Mouse (Mus musculus) midbrain, embryonic 14.5 days (tissue): ENCODE measurements around the gene Zbbx. TPM values are rescaled to one million over a fixed set of nuclear protein-coding genes. Genes with fewer than 3 reads are reported as not detected.

Experiments used
- ATAC-seq: fragments of 200-750 bp; cut with Nextera tagmentation; 2 replicates; pipeline ENCODE4 v1.8.0; 2017; ENCODE audit warnings: moderate number of reproducible peaks, moderate library complexity; ENCODE audit not compliant: low FRiP score, low TSS enrichment
- DNase-seq: peaks from one replicate; pipeline ENCODE4 v3.0.0-alpha.2; 2015
- H3K27ac ChIP-seq: fragments of 300-500 bp; sonication (generic); replicated peaks from 2 replicates; pipeline ENCODE4 v1.5.1; 2014; ENCODE audit warnings: mild to moderate bottlenecking, low read depth, low read length, moderate library complexity
- H3K27me3 ChIP-seq: fragments of 300-500 bp; sonication (generic); 2 replicates; pipeline ENCODE4 v1.6.1; 2014; ENCODE audit warnings: low read length, control low read depth, mixed read lengths; ENCODE audit not compliant: control insufficient read depth, insufficient read depth
- H3K36me3 ChIP-seq: fragments of 300-500 bp; sonication (generic); 2 replicates; pipeline ENCODE4 v1.6.1; 2014; ENCODE audit warnings: low read length, control low read depth; ENCODE audit not compliant: control insufficient read depth, insufficient read depth
- H3K4me1 ChIP-seq: fragments of 300-500 bp; sonication (generic); 2 replicates; pipeline ENCODE4 v1.6.1; 2014; ENCODE audit warnings: mild to moderate bottlenecking, antibody characterized with exemption, low read length, control low read depth; ENCODE audit not compliant: control insufficient read depth, insufficient read depth
- H3K4me2 ChIP-seq: fragments of 300-500 bp; sonication (generic); 2 replicates; pipeline ENCODE4 v1.6.1; 2014; ENCODE audit warnings: mild to moderate bottlenecking, low read length, moderate library complexity
- H3K4me3 ChIP-seq: fragments of 300-500 bp; sonication (generic); replicated peaks from 2 replicates; pipeline ENCODE4 v1.5.1; 2014; ENCODE audit warnings: low read depth, low read length
- H3K9ac ChIP-seq: fragments of 300-500 bp; sonication (generic); replicated peaks from 2 replicates; pipeline ENCODE4 v1.6.1; 2014; ENCODE audit warnings: mild to moderate bottlenecking, low read length, moderate library complexity
- H3K9me3 ChIP-seq: fragments of 300-500 bp; sonication (generic); 2 replicates; pipeline ENCODE4 v1.6.1; 2016; ENCODE audit warnings: low read length, control low read depth, mixed read lengths; ENCODE audit not compliant: control insufficient read depth
- WGBS: fragments of 180-500 bp; shearing (Covaris S2); extraction: QIAGEN DNeasy Blood & Tissue Kit; methylation state at CpG from one replicate; pipeline ENCODE4 v1.1.7; 2014; 5-methylcytosine and 5-hydroxymethylcytosine counted together
- polyA plus RNA-seq: library from polyadenylated mRNA; unstranded; fragments of >200 nt; fragmentation: Nextera tagmentation; extraction: Ambion mirVana; gene quantifications from 2 replicates; pipeline ENCODE4 v1.2.1, GENCODE M21; 2014

The Zbbx gene
- polyA plus RNA-seq = 0.20 and 0.72 TPM in 2 replicates

DNA sequence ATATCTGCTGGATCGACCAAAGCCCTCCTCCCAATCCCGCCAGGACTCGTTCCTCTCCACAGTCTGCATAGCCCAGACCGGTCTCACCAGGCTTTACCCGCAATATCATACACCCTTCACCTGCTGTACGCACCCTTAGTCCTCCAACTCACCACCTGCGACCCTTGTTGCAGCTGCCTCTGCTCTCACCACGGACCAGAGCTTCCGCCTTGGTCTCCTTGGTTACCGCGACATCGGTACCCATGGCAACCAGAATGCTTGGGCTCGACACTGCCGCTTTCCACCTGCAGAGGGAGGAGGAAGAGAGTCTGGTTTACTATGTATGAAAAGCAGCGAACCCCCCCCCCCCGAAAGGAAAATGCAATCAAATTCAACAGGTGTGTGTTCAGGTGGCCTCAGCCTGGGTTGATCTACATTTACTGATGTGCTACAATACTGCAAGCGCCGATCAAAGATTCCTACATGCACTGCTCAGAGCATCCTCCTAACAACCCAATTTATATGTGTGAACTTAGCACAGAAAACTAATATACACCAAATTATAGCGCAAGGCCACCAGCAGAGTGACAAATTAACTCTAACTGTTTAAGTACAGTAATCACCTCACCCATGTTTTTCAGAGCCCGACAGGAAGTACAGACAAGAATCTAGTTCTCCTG, at the start of gene Zbbx:
Gene Zbbx (minus strand): TSS at position 197 of the 659 bp plus-strand sequence.
- no peaks in the 10 kb centered on the region for H3K4me1 ChIP-seq
- H3K9me3 ChIP-seq = no peaks in the 10 kb centered on the region
- no peaks in the 10 kb centered on the region for H3K27me3 ChIP-seq
- H3K4me2 ChIP-seq = peak within 1 kb of the TSS; percentile 68
- WGBS = 14% methylated on average over 20 of the region's 20 CpGs
- DNase-seq (peak; percentile 93), ATAC-seq (peak; percentile 96)
- H3K4me3 ChIP-seq = peak within 1 kb of the TSS; percentile 39
- no peak within 1 kb of the TSS; the same call in 1 of the 2 replicates for H3K9ac ChIP-seq
- H3K36me3 ChIP-seq = no peaks in the 10 kb centered on the region
- H3K27ac ChIP-seq = no peak within 1 kb of the TSS

DNA sequence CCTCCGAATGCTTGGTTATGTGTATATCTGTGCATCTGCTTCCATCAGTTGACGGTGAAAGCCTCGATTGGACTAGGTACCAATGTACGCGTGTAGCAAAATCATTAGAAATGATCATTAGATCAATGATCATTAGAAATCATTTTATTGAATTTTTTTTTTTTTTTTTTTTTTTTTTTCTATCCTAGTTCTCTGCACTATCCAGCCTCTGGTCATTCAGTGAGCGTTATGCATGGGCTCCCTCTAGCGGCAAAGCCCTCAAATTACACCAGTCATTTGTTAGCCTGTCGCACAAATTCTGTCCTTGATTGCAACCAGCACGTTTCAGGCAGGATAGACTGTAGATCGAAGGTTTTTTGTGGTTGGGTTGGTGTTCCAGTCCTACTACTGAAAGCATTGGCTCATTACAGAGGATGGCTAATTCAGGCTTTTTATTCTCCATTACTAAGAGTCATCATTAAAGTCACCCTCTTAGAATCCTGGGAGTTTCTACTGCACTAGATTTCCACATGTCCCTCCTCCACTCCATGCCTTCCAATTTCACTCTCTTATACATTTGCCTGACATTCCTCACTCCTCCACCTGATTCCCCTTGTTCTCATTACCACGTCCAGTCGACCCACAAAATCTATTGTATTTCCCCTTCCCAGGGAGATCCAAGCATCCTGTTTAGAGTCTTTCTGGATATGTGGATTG, 38.1 kb upstream of the Zbbx start:
- 39% methylated on average over 12 of the region's 12 CpGs for WGBS
- Histone ChIP-seq H3K27me3 (no peaks in the 10 kb centered on the region), H3K4me3 (no peak overlapping the region), H3K4me2 (no peak overlapping the region), H3K9ac (no peak overlapping the region), H3K9me3 (no peaks in the 10 kb centered on the region), H3K4me1 (no peaks in the 10 kb centered on the region), H3K36me3 (no peaks in the 10 kb centered on the region), H3K27ac (no peak overlapping the region)
- ATAC-seq = no peak; the same call in 1 of the 2 replicates
- DNase-seq = peak; percentile 80

DNA sequence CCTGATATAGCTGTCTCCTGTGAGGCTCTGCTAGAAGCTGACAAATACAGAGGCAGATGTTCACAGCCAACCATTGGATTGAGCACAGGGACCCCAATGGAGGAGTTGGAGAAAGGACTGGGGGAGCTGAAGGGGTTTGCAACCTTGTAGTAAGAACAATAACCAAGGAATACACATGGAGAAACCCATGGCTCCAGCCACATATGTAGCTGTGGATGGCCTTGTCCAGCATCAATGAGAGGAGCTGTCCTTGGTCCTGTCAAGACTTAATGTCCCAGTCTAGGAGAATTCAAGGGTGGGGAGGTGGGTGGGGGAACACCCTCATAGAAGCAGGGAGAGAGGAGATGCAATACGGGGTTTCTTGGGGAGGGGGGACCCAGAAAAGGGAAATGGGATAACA, 17.8 kb upstream of the Zbbx start:
- H3K4me2 ChIP-seq = no peak overlapping the region
- no peak for DNase-seq
- 81% methylated on average over 1 of the region's 1 CpGs for WGBS

DNA sequence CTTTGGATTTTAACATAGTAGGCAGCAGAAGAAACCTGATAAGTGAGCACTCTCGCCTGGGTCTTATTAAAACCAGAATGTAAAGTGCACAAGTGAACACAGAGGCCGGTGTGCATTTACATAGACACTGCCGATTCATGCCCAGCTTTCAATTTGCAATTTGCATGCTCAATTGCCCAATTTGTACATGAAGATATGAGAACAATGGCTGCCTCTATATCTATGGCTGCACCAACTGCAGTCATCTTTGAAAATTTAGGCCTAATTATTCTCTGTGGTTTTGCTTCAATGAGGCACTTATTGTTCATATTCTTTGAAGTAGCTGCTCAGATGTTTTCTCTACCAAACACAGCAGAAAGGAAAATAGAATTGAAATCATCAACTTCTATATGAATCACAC, 23.0 kb downstream of the Zbbx start:
- Histone ChIP-seq H3K27ac (no peak overlapping the region), H3K36me3 (no peaks in the 10 kb centered on the region), H3K27me3 (no peaks in the 10 kb centered on the region), H3K9me3 (no peaks in the 10 kb centered on the region), H3K4me1 (no peaks in the 10 kb centered on the region), H3K9ac (no peak overlapping the region), H3K4me2 (no peak overlapping the region), H3K4me3 (no peak overlapping the region)
- ATAC-seq (no peak), DNase-seq (peak; percentile 37)
- WGBS = 48% methylated on average over 3 of the region's 3 CpGs

More for the DNA sequence above, 17.8 kb upstream of the Zbbx start:
- H3K4me1 ChIP-seq = no peaks in the 10 kb centered on the region
- no peaks in the 10 kb centered on the region for H3K27me3 ChIP-seq
- H3K9me3 ChIP-seq = no peaks in the 10 kb centered on the region
- no peak overlapping the region for H3K9ac ChIP-seq
- no peak overlapping the region for H3K27ac ChIP-seq
- no peaks in the 10 kb centered on the region for H3K36me3 ChIP-seq
- no peak overlapping the region for H3K4me3 ChIP-seq
- no peak for ATAC-seq

DNA sequence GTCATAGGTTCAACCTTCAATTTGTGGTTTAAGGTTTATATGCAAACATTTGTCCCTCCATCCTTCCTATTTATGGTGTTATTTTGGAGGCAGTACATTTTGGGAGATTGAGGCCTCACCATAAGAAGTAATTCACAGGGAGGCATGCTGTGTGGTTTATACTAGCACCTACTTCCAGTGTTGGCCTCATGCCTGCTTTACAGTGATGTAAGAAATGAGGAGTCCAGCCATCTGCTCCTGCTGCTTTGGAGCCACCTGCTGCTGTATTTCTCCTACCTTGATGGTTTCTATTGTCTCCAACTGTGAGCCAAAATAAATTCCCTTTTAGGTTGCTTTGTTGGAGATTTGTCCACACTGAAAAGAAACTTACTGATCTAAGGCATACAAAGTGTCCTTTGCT, 60.0 kb downstream of the Zbbx start:
- no peak overlapping the region for H3K9ac ChIP-seq
- H3K4me1 ChIP-seq = no peaks in the 10 kb centered on the region
- H3K4me3 ChIP-seq = no peak overlapping the region
- H3K27ac ChIP-seq = no peak overlapping the region
- DNase-seq (no peak), ATAC-seq (no peak)
- no peaks in the 10 kb centered on the region for H3K9me3 ChIP-seq
- H3K27me3 ChIP-seq = no peaks in the 10 kb centered on the region
- no peak overlapping the region for H3K4me2 ChIP-seq
- no peaks in the 10 kb centered on the region for H3K36me3 ChIP-seq

DNA sequence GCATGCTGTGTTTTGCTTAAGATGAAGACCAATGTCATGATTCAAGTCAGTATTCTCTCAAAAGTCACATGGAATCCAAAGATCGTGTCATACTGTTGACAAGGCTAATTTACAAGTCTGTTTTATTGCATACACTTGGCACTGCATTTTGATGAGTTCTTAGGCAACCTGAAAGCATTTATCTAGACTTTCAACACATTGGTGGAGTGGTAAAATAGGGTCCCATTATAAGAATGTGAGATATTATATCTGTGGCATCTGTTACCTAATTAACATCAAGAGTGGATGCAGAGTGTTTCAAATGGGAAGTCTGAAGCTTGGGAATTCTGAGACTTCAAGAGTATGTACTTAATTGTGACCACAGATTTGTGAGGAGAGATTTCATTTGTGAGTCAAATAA, 79.1 kb downstream of the Zbbx start:
- 56% methylated on average over 1 of the region's 1 CpGs for WGBS
- H3K27me3 ChIP-seq = no peaks in the 10 kb centered on the region
- H3K27ac ChIP-seq = no peak overlapping the region
- H3K4me3 ChIP-seq = no peak overlapping the region
- H3K4me1 ChIP-seq = no peaks in the 10 kb centered on the region
- no peaks in the 10 kb centered on the region for H3K9me3 ChIP-seq
- H3K4me2 ChIP-seq = no peak overlapping the region
- no peaks in the 10 kb centered on the region for H3K36me3 ChIP-seq
- no peak; the same call in 1 of the 2 replicates for ATAC-seq
- H3K9ac ChIP-seq = no peak overlapping the region
- DNase-seq = no peak

DNA sequence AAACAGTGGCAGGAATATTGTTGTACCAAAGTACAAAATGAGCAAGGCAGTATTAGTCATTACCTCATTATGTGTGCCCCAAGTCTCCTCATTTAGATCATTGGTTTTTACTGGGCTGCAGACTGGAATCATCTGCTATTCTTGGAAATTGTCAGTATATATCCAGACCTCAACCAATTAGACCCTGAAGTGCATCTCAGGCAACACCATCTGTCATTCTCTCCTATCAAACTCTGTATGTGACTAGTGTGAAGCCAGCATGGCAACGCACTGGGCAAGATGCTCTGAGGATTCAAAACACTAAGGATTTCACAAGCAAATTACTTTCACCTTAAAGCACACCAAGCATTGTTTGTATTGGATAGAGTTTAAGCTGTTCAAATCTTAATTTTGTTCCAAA, 85.9 kb downstream of the Zbbx start:
- no peak overlapping the region for H3K9ac ChIP-seq
- H3K27me3 ChIP-seq = no peaks in the 10 kb centered on the region
- H3K4me1 ChIP-seq = no peaks in the 10 kb centered on the region
- ATAC-seq (no peak; the same call in 1 of the 2 replicates), DNase-seq (no peak)
- no peak overlapping the region for H3K27ac ChIP-seq
- H3K9me3 ChIP-seq = no peaks in the 10 kb centered on the region
- H3K4me2 ChIP-seq = no peak overlapping the region
- no peak overlapping the region for H3K4me3 ChIP-seq
- H3K36me3 ChIP-seq = no peaks in the 10 kb centered on the region
- 75% methylated on average over 1 of the region's 1 CpGs for WGBS

DNA sequence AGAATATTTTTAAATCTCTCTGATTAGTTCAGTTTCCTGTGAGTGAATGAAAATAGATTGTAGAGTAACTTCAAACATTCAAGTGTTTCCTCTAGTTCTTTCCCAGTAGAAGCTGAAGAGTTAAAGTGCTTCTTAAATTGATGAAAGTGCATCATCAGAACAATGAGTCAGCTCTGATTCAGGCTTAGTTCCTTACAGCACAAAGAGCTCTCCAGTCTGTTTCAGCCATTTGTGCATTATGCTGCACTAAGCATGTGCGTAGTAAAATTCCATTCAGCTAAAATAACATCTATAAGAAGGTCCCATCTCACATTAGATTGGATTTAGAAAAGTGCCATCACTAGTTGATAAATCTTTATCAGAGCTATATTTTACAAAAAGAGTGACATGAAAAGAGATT, 155.1 kb downstream of the Zbbx start:
- 88% methylated on average over 1 of the region's 1 CpGs for WGBS
- no peaks in the 10 kb centered on the region for H3K4me1 ChIP-seq
- H3K36me3 ChIP-seq = no peaks in the 10 kb centered on the region
- no peak overlapping the region for H3K9ac ChIP-seq
- no peaks in the 10 kb centered on the region for H3K27me3 ChIP-seq
- DNase-seq (no peak), ATAC-seq (no peak)
- no peak overlapping the region for H3K27ac ChIP-seq
- H3K4me2 ChIP-seq = no peak overlapping the region
- no peaks in the 10 kb centered on the region for H3K9me3 ChIP-seq
- H3K4me3 ChIP-seq = no peak overlapping the region
